Mouse (Mus musculus) embryonic fibroblast, embryonic 13.5 days (primary cell): ENCODE results near the gene Meox2.

Experiments used
- CTCF ChIP-seq: IDR thresholded peaks from 2 replicates; pipeline ENCODE4 v1.5.1; 2011; ENCODE audit warnings: mild to moderate bottlenecking, control low read depth, low read length, moderate library complexity, borderline replicate concordance; ENCODE audit not compliant: insufficient read depth
- POLR2A ChIP-seq: IDR thresholded peaks from 2 replicates; pipeline ENCODE4 v1.6.1; 2011; ENCODE audit warnings: low read depth, mild to moderate bottlenecking, control low read depth, low read length, moderate library complexity

GRCm38 (mm10) chr12:37119246-37119645 lies 10.9 kb downstream of the Meox2 start:
- TF ChIP-seq CTCF = no peak
- no peak for TF ChIP-seq POLR2A
